Mouse (Mus musculus) hindbrain, embryonic 16.5 days (tissue): ENCODE results near the gene Mical2. TPM values are rescaled to one million over a fixed set of nuclear protein-coding genes. Genes with fewer than 3 reads are reported as not detected.

Experiments
- ATAC-seq: fragments of 200-750 bp; cut with Nextera tagmentation; 2 replicates; pipeline ENCODE4 v1.8.0; 2017; ENCODE audit warnings: moderate TSS enrichment, moderate library complexity
- H3K27ac ChIP-seq: fragments of 300-500 bp; sonication (generic); 2 replicates; pipeline ENCODE4 v1.5.1; 2014; ENCODE audit warnings: low read depth, mild to moderate bottlenecking, control low read depth, low read length, moderate library complexity
- H3K27me3 ChIP-seq: fragments of 300-500 bp; sonication (generic); replicated peaks from 2 replicates; pipeline ENCODE4 v1.6.1; 2014; ENCODE audit warnings: low read length; ENCODE audit not compliant: control insufficient read depth, insufficient read depth
- H3K36me3 ChIP-seq: fragments of 300-500 bp; sonication (generic); 2 replicates; pipeline ENCODE4 v1.6.1; 2014; ENCODE audit warnings: mild to moderate bottlenecking, low read length, moderate library complexity, mixed read lengths; ENCODE audit not compliant: control insufficient read depth, insufficient read depth
- H3K4me1 ChIP-seq: fragments of 300-500 bp; sonication (generic); 2 replicates; pipeline ENCODE4 v1.6.1; 2014; ENCODE audit warnings: low read depth, low read length; ENCODE audit not compliant: control insufficient read depth, insufficient read depth
- H3K4me2 ChIP-seq: fragments of 300-500 bp; sonication (generic); 2 replicates; pipeline ENCODE4 v1.6.1; 2014; ENCODE audit warnings: mild to moderate bottlenecking, low read length, control low read depth, moderate library complexity
- H3K4me3 ChIP-seq: fragments of 300-500 bp; sonication (generic); 2 replicates; pipeline ENCODE4 v1.5.1; 2014; ENCODE audit warnings: mild to moderate bottlenecking, low read length, control low read depth, moderate library complexity
- H3K9ac ChIP-seq: fragments of 300-500 bp; sonication (generic); 2 replicates; pipeline ENCODE4 v1.6.1; 2014; ENCODE audit warnings: low read depth, mild to moderate bottlenecking, control low read depth, low read length, moderate library complexity
- H3K9me3 ChIP-seq: fragments of 300-500 bp; sonication (generic); 2 replicates; pipeline ENCODE4 v1.6.1; 2014; ENCODE audit warnings: mild to moderate bottlenecking, low read length, moderate library complexity; ENCODE audit not compliant: control insufficient read depth
- WGBS: fragments of 180-500 bp; shearing (Covaris S2); extraction: QIAGEN DNeasy Blood & Tissue Kit; methylation state at CpG from one replicate; pipeline ENCODE4 v1.1.7; 2014; 5-methylcytosine and 5-hydroxymethylcytosine counted together
- polyA plus RNA-seq: library from polyadenylated mRNA; unstranded; fragments of >200 nt; fragmentation: Nextera tagmentation; extraction: Ambion mirVana; gene quantifications from 2 replicates; pipeline ENCODE4 v1.2.1, GENCODE M21; 2015

The Mical2 gene
- polyA plus RNA-seq, 1 experiment from 2014 or later: 7.2 TPM

- Histone ChIP-seq H3K27me3 (no peaks in the 10 kb centered on the region), H3K4me2 (no peak overlapping the region), H3K4me3 (no peak overlapping the region), H3K27ac (no peak overlapping the region), H3K4me1 (peaks cover 12% of the 10 kb centered on the region), H3K9ac (no peak overlapping the region), H3K9me3 (no peaks in the 10 kb centered on the region), H3K36me3 (no peaks in the 10 kb centered on the region)
- WGBS: 84% methylated on average over 11 of the region's 11 CpGs
- ATAC-seq: no peak
These were observed 83.8 kb downstream of the Mical2 start for GRCm38 (mm10) chr7:112309289-112310016.

GRCm38 (mm10) chr7:112310017-112310360, 84.3 kb downstream of the Mical2 start:
- Histone ChIP-seq H3K27me3 (no peaks in the 10 kb centered on the region), H3K36me3 (no peaks in the 10 kb centered on the region), H3K4me1 (peaks cover 9% of the 10 kb centered on the region), H3K4me2 (no peak overlapping the region), H3K27ac (no peak overlapping the region), H3K9me3 (no peaks in the 10 kb centered on the region), H3K4me3 (no peak overlapping the region), H3K9ac (no peak overlapping the region)
- WGBS: 87% methylated on average over 4 of the region's 4 CpGs
- ATAC-seq: no peak

- no peak; the same call in 1 of the 2 replicates for ATAC-seq
- Histone ChIP-seq H3K36me3 (no peaks in the 10 kb centered on the region), H3K4me1 (peaks cover 9% of the 10 kb centered on the region), H3K27me3 (no peaks in the 10 kb centered on the region), H3K4me3 (no peak overlapping the region), H3K9ac (no peak overlapping the region), H3K4me2 (no peak overlapping the region), H3K27ac (no peak overlapping the region), H3K9me3 (no peaks in the 10 kb centered on the region)
- WGBS: 69% methylated on average over 5 of the region's 5 CpGs
These were observed 87.6 kb downstream of the Mical2 start for GRCm38 (mm10) chr7:112313211-112313610.

- peak; percentile 83 for ATAC-seq
- no peaks in the 10 kb centered on the region for H3K9me3 ChIP-seq
- H3K36me3 ChIP-seq: no peaks in the 10 kb centered on the region
- no peak overlapping the region for H3K9ac ChIP-seq
- no peak overlapping the region for H3K4me2 ChIP-seq
- peaks cover 9% of the 10 kb centered on the region for H3K4me1 ChIP-seq
- H3K4me3 ChIP-seq: no peak overlapping the region
- H3K27me3 ChIP-seq: no peaks in the 10 kb centered on the region
- WGBS: 29% methylated on average over 5 of the region's 5 CpGs
- peak overlapping the region; percentile 36; the same call in 1 of the 2 replicates for H3K27ac ChIP-seq
These were observed 88.0 kb downstream of the Mical2 start for GRCm38 (mm10) chr7:112313670-112314069.

- Histone ChIP-seq H3K4me3 (no peak overlapping the region), H3K9ac (no peak overlapping the region), H3K9me3 (no peaks in the 10 kb centered on the region), H3K27me3 (no peaks in the 10 kb centered on the region), H3K27ac (no peak overlapping the region), H3K36me3 (no peaks in the 10 kb centered on the region), H3K4me1 (peaks cover 12% of the 10 kb centered on the region), H3K4me2 (no peak overlapping the region)
- 70% methylated on average over 1 of the region's 1 CpGs for WGBS
- no peak for ATAC-seq
These were observed 90.6 kb downstream of the Mical2 start for GRCm38 (mm10) chr7:112316239-112316638.

GRCm38 (mm10) chr7:112317491-112317890, 91.8 kb downstream of the Mical2 start:
- H3K27ac ChIP-seq: no peak overlapping the region
- WGBS: 45% methylated on average over 5 of the region's 5 CpGs
- H3K4me2 ChIP-seq: no peak overlapping the region
- no peaks in the 10 kb centered on the region for H3K9me3 ChIP-seq
- no peak for ATAC-seq
- H3K9ac ChIP-seq: no peak overlapping the region
- H3K4me3 ChIP-seq: no peak overlapping the region
- H3K36me3 ChIP-seq: no peaks in the 10 kb centered on the region
- no peaks in the 10 kb centered on the region for H3K27me3 ChIP-seq
- peaks cover 12% of the 10 kb centered on the region for H3K4me1 ChIP-seq

- H3K4me3 ChIP-seq: no peak overlapping the region
- no peaks in the 10 kb centered on the region for H3K27me3 ChIP-seq
- 87% methylated on average over 11 of the region's 11 CpGs for WGBS
- ATAC-seq: no peak
- H3K27ac ChIP-seq: no peak overlapping the region
- H3K4me1 ChIP-seq: peaks cover 8% of the 10 kb centered on the region
- no peaks in the 10 kb centered on the region for H3K36me3 ChIP-seq
- no peak overlapping the region for H3K4me2 ChIP-seq
- no peak overlapping the region for H3K9ac ChIP-seq
- H3K9me3 ChIP-seq: no peaks in the 10 kb centered on the region
These were observed 92.7 kb downstream of the Mical2 start for GRCm38 (mm10) chr7:112318306-112318705.

GRCm38 (mm10) chr7:112319419-112319818, 93.8 kb downstream of the Mical2 start:
- H3K27ac ChIP-seq: no peak overlapping the region
- no peak overlapping the region for H3K4me2 ChIP-seq
- WGBS: 58% methylated on average over 4 of the region's 4 CpGs

GRCm38 (mm10) chr7:112320052-112320730, 94.5 kb downstream of the Mical2 start:
- no peaks in the 10 kb centered on the region for H3K36me3 ChIP-seq
- H3K4me3 ChIP-seq: no peak overlapping the region
- no peak overlapping the region for H3K9ac ChIP-seq
- ATAC-seq: no peak
- H3K9me3 ChIP-seq: no peaks in the 10 kb centered on the region
- peaks cover 2% of the 10 kb centered on the region for H3K4me1 ChIP-seq
- H3K4me2 ChIP-seq: no peak overlapping the region
- 98% methylated on average over 3 of the region's 3 CpGs for WGBS
- H3K27me3 ChIP-seq: no peaks in the 10 kb centered on the region
- H3K27ac ChIP-seq: no peak overlapping the region

More at GRCm38 (mm10) chr7:112319419-112319818, 93.8 kb downstream of the Mical2 start:
- H3K9ac ChIP-seq: no peak overlapping the region
- no peaks in the 10 kb centered on the region for H3K9me3 ChIP-seq
- no peak for ATAC-seq
- no peaks in the 10 kb centered on the region for H3K36me3 ChIP-seq
- H3K27me3 ChIP-seq: no peaks in the 10 kb centered on the region
- H3K4me1 ChIP-seq: peaks cover 2% of the 10 kb centered on the region
- no peak overlapping the region for H3K4me3 ChIP-seq
